Mouse (Mus musculus) stomach, embryonic 14.5 days (tissue): Measurements from ENCODE around the gene Cables2. TPM values are rescaled to one million over a fixed set of nuclear protein-coding genes. Genes with fewer than 3 reads are reported as not detected.

Experiments
- ATAC-seq: fragments of 200-750 bp; cut with Nextera tagmentation; 2 replicates; pipeline ENCODE4 v1.8.0; 2017; ENCODE audit warnings: low read depth, moderate TSS enrichment; ENCODE audit not compliant: insufficient number of reproducible peaks, insufficient read depth, low FRiP score
- H3K27ac ChIP-seq: fragments of 300-500 bp; sonication (generic); 2 replicates; pipeline ENCODE4 v1.5.1; 2014; ENCODE audit warnings: mild to moderate bottlenecking, low read length, moderate library complexity, mixed read lengths
- H3K27me3 ChIP-seq: fragments of 300-500 bp; sonication (generic); 2 replicates; pipeline ENCODE4 v1.6.1; 2014; ENCODE audit warnings: low read length, control low read depth, mixed read lengths; ENCODE audit not compliant: control insufficient read depth, insufficient read depth
- H3K36me3 ChIP-seq: fragments of 300-500 bp; sonication (generic); 2 replicates; pipeline ENCODE4 v1.6.1; 2014; ENCODE audit warnings: mild to moderate bottlenecking, control low read depth, low read length, moderate library complexity, mixed read lengths; ENCODE audit not compliant: control insufficient read depth, insufficient read depth
- H3K4me1 ChIP-seq: fragments of 300-500 bp; sonication (generic); 2 replicates; pipeline ENCODE4 v1.6.1; 2014; ENCODE audit warnings: low read length, control low read depth, mixed read lengths; ENCODE audit not compliant: control insufficient read depth, insufficient read depth
- H3K4me2 ChIP-seq: fragments of 300-500 bp; sonication (generic); replicated peaks from 2 replicates; pipeline ENCODE4 v1.6.1; 2014; ENCODE audit warnings: low read depth, low read length, control low read depth
- H3K4me3 ChIP-seq: fragments of 300-500 bp; sonication (generic); 2 replicates; pipeline ENCODE4 v1.5.1; 2014; ENCODE audit warnings: low read depth, low read length, control low read depth
- H3K9ac ChIP-seq: fragments of 300-500 bp; sonication (generic); replicated peaks from 2 replicates; pipeline ENCODE4 v1.6.1; 2014; ENCODE audit warnings: low read depth, mild to moderate bottlenecking, control low read depth, low read length, moderate library complexity, mixed read lengths
- H3K9me3 ChIP-seq: fragments of 300-500 bp; sonication (generic); 2 replicates; pipeline ENCODE4 v1.6.1; 2016; ENCODE audit warnings: low read depth, low read length, control low read depth; ENCODE audit not compliant: control insufficient read depth
- WGBS: fragments of 180-500 bp; shearing (Covaris S2); extraction: QIAGEN DNeasy Blood & Tissue Kit; methylation state at CpG from one replicate; pipeline ENCODE4 v1.1.7; 2014; 5-methylcytosine and 5-hydroxymethylcytosine counted together
- microRNA-seq: library from miRNA; unstranded; fragments of <30 nt; microRNA quantifications from one replicate; pipeline ENCODE4, GENCODE M21; 2016
- polyA plus RNA-seq: library from polyadenylated mRNA; unstranded; fragments of >200 nt; fragmentation: Nextera tagmentation; extraction: Ambion mirVana; gene quantifications from 2 replicates; pipeline ENCODE4 v1.2.1, GENCODE M21; 2014

Gene Cables2
- polyA plus RNA-seq, 1 experiment from 2014 or later, result 15.5 TPM

- WGBS, result 55% methylated on average over 6 of the region's 6 CpGs
- Histone ChIP-seq H3K4me2 (no peak overlapping the region), H3K9me3 (no peaks in the 10 kb centered on the region), H3K36me3 (peaks cover 1% of the 10 kb centered on the region; the same call in 1 of the 2 replicates), H3K4me3 (no peak overlapping the region), H3K27ac (peak overlapping the region; percentile 52; the same call in 1 of the 2 replicates), H3K4me1 (peaks cover 36% of the 10 kb centered on the region), H3K9ac (no peak overlapping the region), H3K27me3 (no peaks in the 10 kb centered on the region)
- ATAC-seq, result 0 out of 2 replicates have a peak, but pooled peaks have one; percentile 10
Measured at GRCm38 (mm10) chr2:180215951-180216350, 57.3 kb downstream of the Cables2 start.

- Histone ChIP-seq H3K9ac (no peak overlapping the region), H3K36me3 (no peaks in the 10 kb centered on the region; the same call in 1 of the 2 replicates), H3K9me3 (no peaks in the 10 kb centered on the region), H3K4me3 (no peak overlapping the region), H3K27me3 (no peaks in the 10 kb centered on the region), H3K27ac (peak overlapping the region; percentile 52), H3K4me2 (no peak overlapping the region; the same call in 1 of the 2 replicates), H3K4me1 (peaks cover 31% of the 10 kb centered on the region)
- WGBS, result 24% methylated on average over 8 of the region's 8 CpGs
- ATAC-seq, result no peak
Measured at GRCm38 (mm10) chr2:180215011-180215461, 58.3 kb downstream of the Cables2 start.

DNA sequence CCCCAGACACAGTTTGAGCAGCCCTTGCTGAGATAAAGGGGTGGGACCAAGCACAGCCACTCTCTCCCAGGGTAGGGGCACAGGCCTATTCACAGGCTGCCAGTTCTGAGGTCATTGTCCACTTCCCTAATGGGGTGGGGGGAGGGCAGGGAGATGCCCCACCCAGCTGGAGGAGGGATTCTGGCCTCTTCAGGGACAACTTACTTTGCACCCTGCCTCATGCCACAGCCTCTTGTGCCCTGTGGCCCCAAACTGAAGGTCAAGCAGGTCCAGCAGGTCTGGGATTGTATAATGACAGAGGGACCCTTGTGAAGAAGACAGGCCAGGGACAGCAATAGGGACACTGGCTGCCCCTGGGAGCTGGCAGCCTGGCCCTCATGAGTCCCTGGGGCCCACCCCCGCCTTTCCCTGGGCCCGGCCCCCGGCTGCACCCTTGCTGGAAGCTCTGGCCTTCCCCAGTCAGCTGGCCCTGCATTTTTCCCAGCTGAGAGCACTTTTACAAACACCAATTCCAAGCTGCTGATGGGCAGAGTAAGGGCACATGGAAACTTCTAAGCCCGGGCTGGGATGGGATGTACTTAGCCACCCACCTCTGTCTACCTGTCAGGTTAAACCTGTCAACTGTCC lies 58.8 kb downstream of the Cables2 start:
- no peaks in the 10 kb centered on the region for H3K9me3 ChIP-seq
- 56% methylated on average over 4 of the region's 4 CpGs for WGBS
- H3K4me3 ChIP-seq, result no peak overlapping the region
- no peak overlapping the region for H3K9ac ChIP-seq
- H3K27ac ChIP-seq, result peak overlapping the region; percentile 52; the same call in 1 of the 2 replicates
- H3K4me2 ChIP-seq, result no peak overlapping the region
- H3K27me3 ChIP-seq, result no peaks in the 10 kb centered on the region
- peak; percentile 36; the same call in 1 of the 2 replicates for ATAC-seq
- peaks cover 31% of the 10 kb centered on the region for H3K4me1 ChIP-seq
- H3K36me3 ChIP-seq, result no peaks in the 10 kb centered on the region

DNA sequence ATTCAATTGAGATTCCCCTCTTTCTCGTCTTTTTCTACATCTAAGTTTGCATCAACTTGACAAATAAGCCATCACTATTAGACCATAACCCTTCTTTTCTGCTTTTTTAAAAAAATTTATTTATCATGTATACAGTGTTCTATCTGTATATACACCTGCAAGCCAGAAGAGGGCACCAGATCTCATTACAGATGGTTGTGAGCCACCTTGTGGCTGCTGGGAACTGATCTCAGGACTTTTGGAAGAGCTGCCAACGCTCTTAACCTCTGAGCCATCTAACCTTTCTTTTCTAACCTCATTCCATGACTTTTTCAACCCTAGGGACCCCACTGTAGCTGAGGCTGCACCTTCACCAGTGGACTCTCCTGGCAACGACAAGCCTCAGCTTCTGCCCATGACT lies 61.0 kb downstream of the Cables2 start:
- 89% methylated on average over 3 of the region's 3 CpGs for WGBS
- Histone ChIP-seq H3K4me2 (no peak overlapping the region), H3K4me3 (no peak overlapping the region), H3K36me3 (no peaks in the 10 kb centered on the region), H3K27ac (no peak overlapping the region), H3K9me3 (no peaks in the 10 kb centered on the region), H3K27me3 (no peaks in the 10 kb centered on the region), H3K4me1 (peaks cover 23% of the 10 kb centered on the region), H3K9ac (no peak overlapping the region)
- no peak for ATAC-seq

DNA sequence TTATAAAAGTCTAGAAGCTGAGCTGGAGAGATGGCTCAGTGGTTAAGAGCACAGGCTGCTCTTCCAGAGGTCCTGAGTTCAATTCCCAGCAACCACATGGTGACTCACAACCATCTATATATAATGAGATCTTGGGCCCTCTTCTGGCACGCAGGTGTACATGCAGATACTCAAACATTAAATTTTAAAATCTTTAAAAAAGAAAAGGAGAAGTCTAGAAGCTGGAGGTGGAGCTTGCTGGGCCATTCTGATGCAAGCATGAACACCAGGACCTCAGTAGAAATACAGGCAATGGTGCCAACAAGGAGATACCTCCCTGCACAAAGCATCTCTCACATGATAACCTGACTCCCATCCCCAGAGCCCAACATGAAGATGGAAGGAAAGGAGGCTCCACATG lies 64.3 kb downstream of the Cables2 start:
- WGBS, result 72% methylated on average over 1 of the region's 1 CpGs
- ATAC-seq, result no peak

More for the DNA sequence above, 64.3 kb downstream of the Cables2 start:
- H3K4me3 ChIP-seq, result no peak overlapping the region
- peaks cover 6% of the 10 kb centered on the region; the same call in 1 of the 2 replicates for H3K36me3 ChIP-seq
- H3K27ac ChIP-seq, result no peak overlapping the region
- H3K4me2 ChIP-seq, result no peak overlapping the region
- no peaks in the 10 kb centered on the region for H3K4me1 ChIP-seq
- no peaks in the 10 kb centered on the region for H3K9me3 ChIP-seq
- no peaks in the 10 kb centered on the region for H3K27me3 ChIP-seq
- no peak overlapping the region for H3K9ac ChIP-seq

Small RNA genes lying within 50 kb of the gene (microRNA-seq; reads per million reads assigned to microRNA genes)
- gene Mir3091, result not detected

Other genes with a start within 250 kb of the Cables2 start
- 6.9 and 7.6 TPM in 2 replicates for gene Lsm14b, start 248.5 kb downstream of the Cables2 start, polyA plus RNA-seq
- 480 and 596 TPM in 2 replicates for gene Psma7, start 231.1 kb downstream of the Cables2 start, polyA plus RNA-seq
- 4.6 and 6.1 TPM in 2 replicates for gene Ss18l1, start 231.0 kb downstream of the Cables2 start, polyA plus RNA-seq
- gene Mtg2, start 202.9 kb downstream of the Cables2 start, polyA plus RNA-seq, result 25.2 and 27.8 TPM in 2 replicates
- not detected in 2 replicates for gene Hrh3, start 169.0 kb downstream of the Cables2 start, polyA plus RNA-seq
- 37.1 and 38.2 TPM in 2 replicates for gene Osbpl2, start 154.2 kb downstream of the Cables2 start, polyA plus RNA-seq
- gene Adrm1, start 102.0 kb downstream of the Cables2 start, polyA plus RNA-seq, result 134 and 138 TPM in 2 replicates
- gene Lama5, start 47.6 kb downstream of the Cables2 start, polyA plus RNA-seq, result 64.0 and 70.9 TPM in 2 replicates
- 734 and 745 TPM in 2 replicates for gene Rps21, start 16.1 kb downstream of the Cables2 start, polyA plus RNA-seq
- gene Rbbp8nl, start 16.4 kb upstream of the Cables2 start, polyA plus RNA-seq, result 3.1 TPM in 2 replicates
- 4.9 and 5.4 TPM in 2 replicates for gene Gata5, start 61.2 kb upstream of the Cables2 start, polyA plus RNA-seq
- gene Slco4a1, start 182.7 kb upstream of the Cables2 start, polyA plus RNA-seq, result 3.1 and 3.4 TPM in 2 replicates
- 1.7 and 2.0 TPM in 2 replicates for gene Ntsr1, start 226.5 kb upstream of the Cables2 start, polyA plus RNA-seq